Mouse (Mus musculus): Measurements from ENCODE around the gene Miga2. TPM values are rescaled to one million over a fixed set of nuclear protein-coding genes. Genes with fewer than 3 reads are reported as not detected.

The Miga2 gene
- polyA plus RNA-seq (2012; ENCODE audit: low replicate concordance), result 17.5 and 19.1 TPM in 2 replicates

DNA sequence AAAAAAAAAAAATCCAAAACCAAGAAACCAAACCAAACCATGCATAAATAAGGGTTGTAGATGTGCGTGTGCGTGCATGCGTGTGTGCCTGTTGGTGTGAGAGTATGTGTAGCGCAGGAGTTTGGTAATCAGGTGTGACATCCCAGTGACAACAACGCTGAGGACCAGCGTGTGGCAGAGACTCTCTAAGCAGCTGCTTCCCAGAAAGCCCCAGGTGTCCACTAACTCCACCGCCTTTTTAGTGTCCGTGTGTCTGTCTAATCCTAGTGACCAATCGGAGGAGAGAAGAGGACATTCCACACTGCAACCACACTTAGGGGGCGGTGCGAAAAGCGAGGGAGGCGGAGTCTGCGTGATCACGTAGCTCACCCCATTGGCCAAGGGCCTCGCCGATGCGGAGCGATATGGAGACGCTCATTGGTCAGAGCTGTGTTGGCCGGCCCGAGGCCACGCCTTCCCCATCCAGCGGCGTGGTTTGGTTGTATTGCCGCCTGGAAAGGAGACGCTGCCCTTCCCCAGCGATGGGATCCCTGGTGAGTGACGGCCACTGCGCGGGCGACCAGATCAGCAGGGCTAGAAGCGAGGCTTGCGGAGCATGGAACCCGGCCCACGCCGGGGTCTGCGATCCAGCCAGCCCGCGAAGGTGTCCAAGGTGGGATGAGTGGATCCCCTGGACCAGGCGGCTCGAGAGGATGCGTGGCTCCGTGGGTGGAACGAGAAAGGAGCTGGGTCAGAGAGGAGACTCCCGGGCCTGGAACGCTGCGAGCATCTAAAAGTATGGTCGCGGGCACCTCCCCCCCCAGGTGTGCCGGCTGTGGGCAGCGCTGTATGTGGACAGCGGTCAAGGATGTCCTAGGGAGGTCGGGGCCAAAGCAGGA lies at the start of gene Miga2:
Gene Miga2, plus strand, starts transcription at position 461 of the 878 bp plus-strand sequence.

GRCm38 (mm10) chr2:30358533-30359531 lies 5.2 kb upstream of the Miga2 start, which contains the start of gene Sh3glb2:
TSS of gene Sh3glb2 (minus strand) at chr2:30359337.

DNA sequence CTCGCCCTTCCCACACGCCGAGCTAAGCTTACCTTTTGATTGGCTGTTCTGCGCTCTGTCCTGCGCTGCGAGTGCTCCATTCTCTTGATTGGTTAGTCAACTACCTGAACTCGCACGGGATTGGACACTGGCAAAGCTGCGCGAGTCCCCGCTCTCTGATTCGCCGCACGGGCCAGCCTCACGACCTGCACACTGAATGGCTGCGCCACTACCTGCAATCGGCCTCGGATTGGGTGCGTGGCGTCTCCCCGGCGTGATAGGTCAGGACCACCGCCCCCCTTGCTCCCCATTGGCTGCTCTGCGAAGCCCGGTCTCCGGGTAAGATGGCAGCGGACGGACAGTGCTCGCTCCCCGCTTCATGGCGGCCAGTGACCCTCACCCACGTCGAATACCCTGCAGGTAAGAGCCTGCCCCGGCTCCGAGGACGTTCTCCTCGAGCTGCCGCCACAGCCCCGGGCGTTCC lies 28.1 kb downstream of the Miga2 start, which contains the start of gene Dolpp1:
Gene Dolpp1, plus strand, starts transcription at position 141 of the 463 bp plus-strand sequence.

DNA sequence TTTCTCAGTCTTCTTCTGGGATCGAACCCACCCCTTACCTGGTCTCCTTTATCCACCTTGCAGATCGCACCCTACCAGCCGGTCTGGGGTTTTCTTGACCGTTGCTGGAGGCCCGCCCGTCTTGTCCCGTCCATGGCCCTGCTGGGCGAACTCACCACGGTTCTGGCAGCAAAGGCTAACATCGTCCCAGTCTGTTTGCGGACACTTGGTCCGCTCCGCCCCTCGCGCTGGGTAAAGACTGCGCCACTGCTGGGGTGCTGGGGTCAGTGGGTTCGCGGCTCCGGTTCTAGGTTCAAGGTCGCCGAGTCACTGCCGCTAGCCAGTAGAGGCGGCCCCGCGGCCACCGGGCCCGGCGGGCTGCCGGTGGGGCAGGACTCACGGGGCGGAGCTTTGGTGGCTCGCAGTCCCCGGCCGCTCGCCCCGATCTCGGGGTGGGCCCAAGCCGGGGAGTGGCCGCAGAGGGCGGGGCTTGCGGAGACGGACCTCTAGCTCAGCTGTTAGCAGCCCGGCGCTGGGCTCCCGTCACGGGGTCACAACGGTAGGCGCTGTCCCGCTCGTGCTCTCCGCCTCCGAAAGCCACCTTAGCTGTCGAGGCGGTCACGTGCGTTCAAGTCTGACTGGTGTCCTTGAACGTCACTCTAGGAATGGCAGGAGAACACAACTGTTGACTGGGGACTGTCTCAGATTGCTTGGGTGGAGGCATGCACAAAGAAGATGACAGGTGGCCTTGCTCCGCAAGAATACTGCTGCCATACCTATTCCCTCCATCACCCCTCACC lies 51.3 kb downstream of the Miga2 start, which contains the start of gene Crat:
Gene Crat, minus strand, starts transcription at position 657 of the 779 bp plus-strand sequence.

DNA sequence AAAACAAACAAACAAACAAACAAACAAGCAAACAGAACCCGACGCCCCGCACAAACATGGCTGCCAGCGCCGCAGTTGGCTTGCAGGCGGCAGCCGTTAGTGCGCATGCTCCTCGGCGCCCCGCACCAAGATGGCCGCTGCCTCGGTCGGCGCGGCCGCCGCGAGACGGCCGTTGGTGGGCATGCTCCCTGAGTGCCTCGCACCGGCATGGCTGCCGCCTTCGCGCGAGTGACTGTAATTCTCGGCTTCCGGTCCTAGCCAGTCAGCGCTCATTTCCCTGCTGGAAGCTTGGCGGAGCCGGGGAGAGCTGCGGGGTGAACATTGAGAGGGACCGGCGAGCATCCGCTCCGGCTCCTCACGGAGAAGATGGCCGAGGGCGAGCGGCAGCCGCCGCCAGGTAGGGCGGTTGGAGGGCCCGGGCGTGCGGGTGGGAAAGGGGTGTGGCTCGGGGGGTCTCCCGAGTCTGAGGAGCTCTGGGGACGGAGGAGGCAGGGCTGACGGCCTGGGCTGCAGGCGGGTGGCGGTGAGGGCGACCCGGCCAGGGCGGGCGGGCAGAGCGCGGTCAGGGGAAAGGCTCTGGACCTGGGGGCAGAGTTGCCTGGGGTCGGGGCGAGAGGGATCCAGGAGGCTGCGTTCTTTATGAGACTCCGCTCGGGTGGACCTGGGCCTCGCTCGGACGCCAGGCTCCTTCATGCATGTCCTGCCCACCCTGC lies 52.1 kb downstream of the Miga2 start, which contains the start of gene Ptpa:
Gene Ptpa, plus strand, starts transcription at position 104 of the 713 bp plus-strand sequence.

Other genes with a start within 250 kb of the Miga2 start
- 7.1 and 21.2 TPM in 2 replicates for gene Zer1, start 239.6 kb upstream of the Miga2 start, polyA plus RNA-seq (2012; ENCODE audit: low replicate concordance)
- 17.0 and 31.5 TPM in 2 replicates for gene Tbc1d13, start 230.5 kb upstream of the Miga2 start, polyA plus RNA-seq (2012; ENCODE audit: low replicate concordance)
- gene Endog, start 192.7 kb upstream of the Miga2 start, polyA plus RNA-seq (2012; ENCODE audit: low replicate concordance), result 23.2 and 24.5 TPM in 2 replicates
- 30.2 and 41.2 TPM in 2 replicates for gene Spout1, start 185.8 kb upstream of the Miga2 start, polyA plus RNA-seq (2012; ENCODE audit: low replicate concordance)
- gene Kyat1, start 158.4 kb upstream of the Miga2 start, polyA plus RNA-seq (2012; ENCODE audit: low replicate concordance), result 2.2 and 14.6 TPM in 2 replicates
- gene Lrrc8a, start 126.5 kb upstream of the Miga2 start, polyA plus RNA-seq (2012; ENCODE audit: low replicate concordance), result 6.1 and 9.8 TPM in 2 replicates
- 1.7 and 3.0 TPM in 2 replicates for gene Gm28035, start 123.7 kb upstream of the Miga2 start, polyA plus RNA-seq (2012; ENCODE audit: low replicate concordance)
- gene Phyhd1, start 98.0 kb upstream of the Miga2 start, polyA plus RNA-seq (2012; ENCODE audit: low replicate concordance), result 3.2 and 7.0 TPM in 2 replicates
- gene Gm28038, start 83.2 kb upstream of the Miga2 start, polyA plus RNA-seq (2012; ENCODE audit: low replicate concordance), result not detected in 2 replicates
- 3.2 and 10.1 TPM in 2 replicates for gene Dolk, start 77.9 kb upstream of the Miga2 start, polyA plus RNA-seq (2012; ENCODE audit: low replicate concordance)
- 95.1 and 191 TPM in 2 replicates for gene Nup188, start 77.8 kb upstream of the Miga2 start, polyA plus RNA-seq (2012; ENCODE audit: low replicate concordance)
- 47.2 and 50.4 TPM in 2 replicates for gene Sh3glb2, start 4.9 kb upstream of the Miga2 start, polyA plus RNA-seq (2012; ENCODE audit: low replicate concordance)
- 30.4 and 38.1 TPM in 2 replicates for gene Dolpp1, start 28.0 kb downstream of the Miga2 start, polyA plus RNA-seq (2012; ENCODE audit: low replicate concordance)
- gene Crat, start 51.6 kb downstream of the Miga2 start, polyA plus RNA-seq (2012; ENCODE audit: low replicate concordance), result 92.1 and 105 TPM in 2 replicates
- gene Ptpa, start 51.8 kb downstream of the Miga2 start, polyA plus RNA-seq (2012; ENCODE audit: low replicate concordance), result 631 and 1,491 TPM in 2 replicates
- gene Ier5l, start 110.0 kb downstream of the Miga2 start, polyA plus RNA-seq (2012; ENCODE audit: low replicate concordance), result 3.4 and 5.1 TPM in 2 replicates
- gene Cstad, start 230.8 kb downstream of the Miga2 start, polyA plus RNA-seq (2012; ENCODE audit: low replicate concordance), result 0.47 TPM in 1 of 2 replicates, not detected in the other